ENCODE assay signal across 9 mouse cellular contexts in genomic region chr16:45786639-45787038, GRCm38 (mm10). TPM values are rescaled to one million over a fixed set of nuclear protein-coding genes. Genes with fewer than 3 reads are reported as not detected.
A peak's percentile ranks its signal among the peaks of the same experiment; 100 is the strongest.
DNase-seq lines count a peak whose midpoint lies in the region; ATAC-seq and TF ChIP-seq lines count a peak whose summit lies in the region.
"Had no signal": no experiment of that assay in that cellular context is flagged by ENCODE, and none has a peak within 500 bp of the region (broad histone marks: within the 10 kb centered on the region; RNA-seq: fewer than 3 reads in every experiment).

No protein-coding gene starts in this region.

- peak overlapping the region; percentile 71; the same call in 1 of the 2 replicates for H3K27ac ChIP-seq in kidney, adult 2 months (ENCODE audit: insufficient read depth, low read depth, low read length)
- H3K27ac ChIP-seq in kidney, embryonic 15.5 days: no peak overlapping the region
- H3K27ac ChIP-seq in CH12.LX (ENCODE audit: insufficient read depth, low read depth): no peak overlapping the region
- H3K27ac ChIP-seq in brown adipose tissue, adult 24 weeks (replicated peaks; ENCODE audit: low read depth, low read length): peak overlapping the region; percentile 55
- H3K27ac ChIP-seq: hindbrain, embryonic 15.5 days had no signal

- dilution Hi-C loops in CH12.LX (cut with MboI; ENCODE audit: extremely low pct_ligation_motif_present, extremely low pct_unique_long_range_greater_than_20kb, low sequenced_read_pairs): no loop called here

- TF ChIP-seq RAD21 in CH12.LX (IDR thresholded peaks at IDR 0.05; ENCODE audit: low read depth, low read length): peak; percentile 49

- TF ChIP-seq CTCF in kidney, adult 2 months (conservative IDR thresholded peaks at IDR 0.05; ENCODE audit: insufficient read depth, insufficient read length, low read depth, low read length): 0 out of 2 replicates have a peak, but pooled peaks have one; percentile 6
- TF ChIP-seq CTCF in CH12.LX (conservative IDR thresholded peaks at IDR 0.05 in 1 of 2, IDR thresholded peaks at IDR 0.05 in 1 of 2; ENCODE audit: low read depth in 2 of 2, low read length in 2 of 2): peak; percentile 71 to 81

- WGBS in kidney, adult 2 months: 28% methylated on average over 8 of the region's 8 CpGs
- WGBS in kidney, embryonic 15.5 days: 32% methylated on average over 8 of the region's 8 CpGs

- H3K79me2 ChIP-seq in CH12.LX (replicated peaks; ENCODE audit: control insufficient read depth, extremely low read depth, insufficient read depth, poor library complexity, severe bottlenecking): no peaks in the 10 kb centered on the region

- H3K4me2 ChIP-seq in kidney, embryonic 15.5 days: no peak overlapping the region
- no peak overlapping the region for H3K4me2 ChIP-seq in CH12.LX (ENCODE audit: insufficient read depth, low read depth, poor library complexity, severe bottlenecking)
- H3K4me2 ChIP-seq: hindbrain, embryonic 15.5 days had no signal

- H3K36me3 ChIP-seq in kidney, adult 2 months (ENCODE audit: control insufficient read depth, insufficient read depth, low read length): peaks cover 14% of the 10 kb centered on the region
- peaks cover 76% of the 10 kb centered on the region for H3K36me3 ChIP-seq in kidney, embryonic 15.5 days
- no peaks in the 10 kb centered on the region for H3K36me3 ChIP-seq in CH12.LX (replicated peaks in 1 of 2; ENCODE audit: control insufficient read depth in 1 of 2, insufficient read depth in 1 of 2, low read length in 1 of 2)
- H3K36me3 ChIP-seq: hindbrain, embryonic 15.5 days had no signal

- H3K4me1 ChIP-seq in kidney, adult 2 months (ENCODE audit: control insufficient read depth, insufficient read depth, low read length): no peaks in the 10 kb centered on the region
- no peaks in the 10 kb centered on the region for H3K4me1 ChIP-seq in kidney, embryonic 15.5 days
- peaks cover 0 to 6% of the 10 kb centered on the region in 2 experiments; a peak in 1 of 4 replicates for H3K4me1 ChIP-seq in CH12.LX (ENCODE audit: control insufficient read depth in 1 of 2, insufficient read depth in 2 of 2)
- 0 out of 2 replicates have a peak, but pooled peaks cover 4% of the 10 kb centered on the region for H3K4me1 ChIP-seq in brown adipose tissue, adult 24 weeks (ENCODE audit: control insufficient read depth, insufficient read depth, insufficient read length, low read length)
- H3K4me1 ChIP-seq: hindbrain, embryonic 15.5 days had no signal

- intact Hi-C loops in gastrocnemius, postnatal 14 days (cut with DNase I; ENCODE audit: low total_unique reads): no loop called here

- in situ Hi-C loops in CH12.LX (cut with MboI; ENCODE audit: low pct_ligation_motif_present, low pct_unique_long_range_greater_than_20kb, low sequenced_read_pairs): no loop called here

- peak; percentile 59 for DNase-seq in kidney, adult 2 months
- DNase-seq in CH12.LX (ENCODE audit: extremely low read depth): peak; percentile 63
- no peak for DNase-seq in adipocyte (ENCODE audit: low spot score)
- DNase-seq in gastrocnemius, postnatal 14 days: no peak
- no peak for DNase-seq in heart, adult 8-10 months (ENCODE audit: low spot score)

- no peak overlapping the region for H3K9ac ChIP-seq in kidney, embryonic 15.5 days
- H3K9ac ChIP-seq in CH12.LX (ENCODE audit: insufficient read depth, low read depth): no peak overlapping the region
- H3K9ac ChIP-seq: hindbrain, embryonic 15.5 days had no signal

- TF ChIP-seq POLR2A in kidney, adult 2 months (IDR thresholded peaks at IDR 0.05; ENCODE audit: low read depth, low read length): no peak
- no peak for TF ChIP-seq POLR2A in CH12.LX (IDR thresholded peaks at IDR 0.05; ENCODE audit: low read depth, low read length)

- no peak for ATAC-seq in kidney, embryonic 15.5 days (replicated peaks; ENCODE audit: low FRiP score)
- peak; percentile 97 for ATAC-seq in megakaryocyte, adult 5-6 weeks (ENCODE audit: poor library complexity, severe bottlenecking)

- no peak overlapping the region for H3K4me3 ChIP-seq in kidney, adult 2 months (ENCODE audit: insufficient read depth, low read depth, low read length)
- no peak overlapping the region for H3K4me3 ChIP-seq in kidney, embryonic 15.5 days (replicated peaks)
- H3K4me3 ChIP-seq in CH12.LX (replicated peaks in 1 of 3; ENCODE audit: low read depth in 2 of 3, low read length in 2 of 3, poor library complexity in 1 of 3): no peak overlapping the region
- H3K4me3 ChIP-seq in brown adipose tissue, adult 24 weeks (ENCODE audit: insufficient read depth, low read depth, low read length): no peak overlapping the region
- H3K4me3 ChIP-seq: hindbrain, embryonic 15.5 days had no signal

- no peaks in the 10 kb centered on the region for H3K9me3 ChIP-seq in kidney, embryonic 15.5 days (replicated peaks)
- H3K9me3 ChIP-seq in CH12.LX (replicated peaks; ENCODE audit: low read length): no peaks in the 10 kb centered on the region
- H3K9me3 ChIP-seq: hindbrain, embryonic 15.5 days had no signal

- no peaks in the 10 kb centered on the region for H3K27me3 ChIP-seq in kidney, adult 2 months (replicated peaks; ENCODE audit: control insufficient read depth, insufficient read depth, low read length)
- no peaks in the 10 kb centered on the region for H3K27me3 ChIP-seq in kidney, embryonic 15.5 days
- H3K27me3 ChIP-seq in CH12.LX (replicated peaks): no peaks in the 10 kb centered on the region
- H3K27me3 ChIP-seq: hindbrain, embryonic 15.5 days had no signal

- no peak for TF ChIP-seq EP300 in CH12.LX (IDR thresholded peaks at IDR 0.05; ENCODE audit: low read length)

TF ChIP-seq in CH12.LX, 34 proteins besides CTCF, POLR2A, EP300 and RAD21:
- TF ChIP-seq PAX5 (IDR thresholded peaks at IDR 0.05; ENCODE audit: low read length): no peak
- TF ChIP-seq JUN (IDR thresholded peaks at IDR 0.05; ENCODE audit: insufficient read depth, low read depth, low read length): no peak
- TF ChIP-seq ZKSCAN1 (IDR thresholded peaks at IDR 0.05; ENCODE audit: borderline replicate concordance, low read depth, low read length): no peak
- TF ChIP-seq MAX (IDR thresholded peaks at IDR 0.05; ENCODE audit: low read length): no peak
- TF ChIP-seq MAZ (IDR thresholded peaks at IDR 0.05; ENCODE audit: low read depth, low read length): no peak
- TF ChIP-seq ZNF384 (IDR thresholded peaks at IDR 0.05; ENCODE audit: low read depth, low read length): no peak
- no peak for TF ChIP-seq MAFK (IDR thresholded peaks at IDR 0.05; ENCODE audit: insufficient replicate concordance, low read length)
- no peak for TF ChIP-seq TBP (conservative IDR thresholded peaks at IDR 0.05; ENCODE audit: low read depth, low read length)
- no peak for TF ChIP-seq JUND (conservative IDR thresholded peaks at IDR 0.05; ENCODE audit: low read depth, low read length)
- no peak for TF ChIP-seq ZC3H11A (IDR thresholded peaks at IDR 0.05; ENCODE audit: low read depth, low read length)
- 0 out of 2 replicates have a peak, but pooled peaks have one; percentile 10 for TF ChIP-seq NELFE (IDR thresholded peaks at IDR 0.05; ENCODE audit: low read depth, low read length)
- peak; percentile 81 for TF ChIP-seq SMC3 (IDR thresholded peaks at IDR 0.05; ENCODE audit: low read depth, low read length)
- no peak for TF ChIP-seq ZMIZ1 (IDR thresholded peaks at IDR 0.05; ENCODE audit: low read depth, low read length)
- TF ChIP-seq GABPA (IDR thresholded peaks at IDR 0.05; ENCODE audit: insufficient replicate concordance, low read depth, low read length): no peak
- no peak for TF ChIP-seq POLR2AphosphoS2 (IDR thresholded peaks at IDR 0.05; ENCODE audit: low read depth, low read length)
- peak; percentile 49; the same call in 1 of the 2 replicates for TF ChIP-seq ELF1 (IDR thresholded peaks at IDR 0.05; ENCODE audit: low read depth, low read length)
- TF ChIP-seq MEF2A (IDR thresholded peaks at IDR 0.05; ENCODE audit: borderline replicate concordance, low read depth, low read length): no peak
- TF ChIP-seq CHD2 (IDR thresholded peaks at IDR 0.05; ENCODE audit: low read length): no peak
- no peak for TF ChIP-seq HCFC1 (IDR thresholded peaks at IDR 0.05; ENCODE audit: low read depth, low read length)
- no peak for TF ChIP-seq MYC (IDR thresholded peaks at IDR 0.05; ENCODE audit: low read depth, low read length)
- TF ChIP-seq BHLHE40 (IDR thresholded peaks at IDR 0.05; ENCODE audit: low read depth, low read length): 0 out of 2 replicates have a peak, but pooled peaks have one; percentile 13
- no peak for TF ChIP-seq ETS1 (conservative IDR thresholded peaks at IDR 0.05; ENCODE audit: low read depth, low read length)
- 0 out of 2 replicates have a peak, but pooled peaks have one; percentile 18 for TF ChIP-seq NRF1 (IDR thresholded peaks at IDR 0.05; ENCODE audit: low read depth, low read length)
- TF ChIP-seq MXI1 (IDR thresholded peaks at IDR 0.05; ENCODE audit: low read depth, low read length): no peak
- TF ChIP-seq KAT2A (IDR thresholded peaks at IDR 0.05; ENCODE audit: insufficient replicate concordance, low read length): no peak
- TF ChIP-seq SIN3A (IDR thresholded peaks at IDR 0.05; ENCODE audit: low read length): no peak
- no peak for TF ChIP-seq TCF12 (IDR thresholded peaks at IDR 0.05; ENCODE audit: low read depth, low read length)
- no peak for TF ChIP-seq E2F4 (IDR thresholded peaks at IDR 0.05; ENCODE audit: insufficient replicate concordance, low read depth, low read length)
- no peak for TF ChIP-seq USF1 (IDR thresholded peaks at IDR 0.05; ENCODE audit: low read depth, low read length)
- no peak for TF ChIP-seq CHD1 (IDR thresholded peaks at IDR 0.05; ENCODE audit: low read depth, low read length)
- no peak for TF ChIP-seq RCOR1 (conservative IDR thresholded peaks at IDR 0.05; ENCODE audit: low read depth, low read length)
- no peak for TF ChIP-seq UBTF (IDR thresholded peaks at IDR 0.05; ENCODE audit: low read depth, low read length)
- no peak for TF ChIP-seq USF2 (conservative IDR thresholded peaks at IDR 0.05; ENCODE audit: low read depth, low read length)
- TF ChIP-seq IRF4 (IDR thresholded peaks at IDR 0.05; ENCODE audit: low read depth, low read length): no peak

RNA-seq across cellular contexts. Expression of gene Abhd10, which starts 43.9 kb away (rescaled TPM):
- polyA plus RNA-seq in kidney, adult 2 months (2012; rRNA removed): 8.0 and 9.2 TPM in 2 replicates
- 36.9 and 39.3 TPM in 2 replicates for polyA plus RNA-seq in kidney, embryonic 15.5 days (2015; fragmentation: Nextera tagmentation; extraction: Ambion mirVana)
- 13.8 and 14.1 TPM in 2 replicates for total RNA-seq in CH12.LX (2012; rRNA removed)
- 19.3 and 20.1 TPM in 2 replicates for total RNA-seq in CH12.LX (2014; rRNA removed)
- polyA plus RNA-seq in CH12.LX (2012; ENCODE audit: insufficient read length, low read depth): 18.2 and 20.5 TPM in 2 replicates
- 9.8 and 18.2 TPM in 2 replicates for polyA plus RNA-seq in brown adipose tissue, adult 24 weeks (2012; ENCODE audit: insufficient read depth, insufficient read length, missing spikeins)
- total RNA-seq in megakaryocyte, adult 5-6 weeks (2015): 20.0 and 21.9 TPM in 2 replicates
- 19.6 and 20.3 TPM in 2 replicates for total RNA-seq in megakaryocyte, adult 5-6 weeks (2017)
- 1 to 10 TPM; 8.0 to 9.4 TPM for total RNA-seq in gastrocnemius, postnatal 14 days (2021)
- total RNA-seq in heart, adult 8-10 months (2022): 10 to 100 TPM; 16.5 to 20.8 (median 17.1) TPM

Comparison
In these comparisons a context has a peak if more than half of its experiments do, and no peak if none do; other contexts are left out.
1. H3K27ac ChIP-seq: peak in kidney, adult 2 months (single experiment) and brown adipose tissue, adult 24 weeks (single experiment); none in kidney, embryonic 15.5 days (single experiment) and CH12.LX (single experiment).
2. DNase-seq: peak in kidney, adult 2 months (single experiment) and CH12.LX (single experiment); none in adipocyte (single experiment), gastrocnemius, postnatal 14 days (single experiment) and heart, adult 8-10 months (single experiment).